Mouse (Mus musculus) olfactory bulb, adult 2 months (tissue): Measurements from ENCODE around the gene Pigm.

Experiments
- CTCF ChIP-seq: fragments of 200-500 bp; IDR thresholded peaks from 2 replicates; pipeline ENCODE4 v1.5.1; 2012; ENCODE audit warnings: low read depth, mild to moderate bottlenecking, low read length, moderate library complexity; ENCODE audit not compliant: insufficient read depth
- POLR2A ChIP-seq: fragments of 200-500 bp; IDR thresholded peaks from 2 replicates; pipeline ENCODE4 v1.6.1; 2012; ENCODE audit warnings: mild to moderate bottlenecking, low read depth, low read length, moderate library complexity; ENCODE audit not compliant: insufficient read depth

- TF ChIP-seq CTCF (no peak), POLR2A (no peak)
These were observed 37.3 kb downstream of the Pigm start for GRCm38 (mm10) chr1:172413491-172414230.
